Mouse (Mus musculus) CH12.LX (cell line): ENCODE results near the gene Cacna1c.

Experiments
- CTCF ChIP-seq, 2 experiments: IDR thresholded peaks in 1 of 2; conservative IDR thresholded peaks in 1 of 2; 2 replicates each; pipeline ENCODE4 v1.5.1; 2011 to 2012; ENCODE audit warnings: low read depth in 2 of 2, low read length in 2 of 2, improper control_type of control experiment in 1 of 2, inconsistent platforms in 1 of 2, mild to moderate bottlenecking in 1 of 2, moderate library complexity in 1 of 2
- MAX ChIP-seq: IDR thresholded peaks from 2 replicates; pipeline ENCODE4 v1.6.1; 2011; ENCODE audit warnings: low read length, improper control_type of control experiment
- MXI1 ChIP-seq: IDR thresholded peaks from 2 replicates; pipeline ENCODE4 v1.6.1; 2011; ENCODE audit warnings: mild to moderate bottlenecking, low read depth, low read length, improper control_type of control experiment
- NRF1 ChIP-seq: IDR thresholded peaks from 2 replicates; pipeline ENCODE4 v1.6.1; 2014; ENCODE audit warnings: low read depth, mild to moderate bottlenecking, inconsistent platforms, low read length, improper control_type of control experiment, moderate library complexity
- POLR2A ChIP-seq: IDR thresholded peaks from 2 replicates; pipeline ENCODE4 v1.6.1; 2011; ENCODE audit warnings: low read depth, mild to moderate bottlenecking, improper control_type of control experiment, low read length
- RAD21 ChIP-seq: IDR thresholded peaks from 2 replicates; pipeline ENCODE4 v1.6.1; 2011; ENCODE audit warnings: low read depth, mild to moderate bottlenecking, low read length, improper control_type of control experiment, moderate library complexity
- UBTF ChIP-seq: IDR thresholded peaks from 2 replicates; pipeline ENCODE4 v1.6.1; 2012; ENCODE audit warnings: low read depth, mild to moderate bottlenecking, inconsistent platforms, low read length, improper control_type of control experiment, moderate library complexity
- ZMIZ1 ChIP-seq: IDR thresholded peaks from 2 replicates; pipeline ENCODE4 v1.6.1; 2012; ENCODE audit warnings: low read depth, mild to moderate bottlenecking, inconsistent platforms, low read length, improper control_type of control experiment

DNA sequence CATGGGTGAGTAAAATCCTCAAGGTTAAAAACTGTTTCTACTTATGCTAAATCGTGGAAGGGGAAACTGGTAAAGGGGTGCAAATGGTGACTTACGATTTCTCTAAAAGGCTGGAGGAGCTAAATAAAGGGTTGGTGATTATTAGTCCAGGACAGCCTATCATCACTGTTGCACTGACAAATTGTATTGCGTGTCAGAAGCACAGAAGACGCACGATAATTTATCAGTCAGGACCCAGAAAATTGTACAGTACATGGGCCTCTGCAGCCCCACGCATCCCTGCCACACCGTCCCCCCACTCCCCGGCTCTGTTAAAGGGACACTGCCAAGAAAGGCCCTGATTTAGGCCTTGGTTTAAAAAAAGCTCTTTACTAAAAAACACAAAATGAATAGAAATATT is 352.7 kb downstream of the Cacna1c start:
- TF ChIP-seq UBTF: no peak
- TF ChIP-seq CTCF (conservative IDR thresholded peaks at IDR 0.05 in 1 of 2, IDR thresholded peaks at IDR 0.05 in 1 of 2; ENCODE audit: low read depth in 2 of 2, low read length in 2 of 2): no peak
- no peak for TF ChIP-seq MAX
- TF ChIP-seq POLR2A: no peak
- TF ChIP-seq MXI1: no peak
- TF ChIP-seq NRF1: no peak
- no peak for TF ChIP-seq RAD21
- TF ChIP-seq ZMIZ1: no peak
